Comparison of ENCODE assay signal across 13 mouse cellular contexts in the genomic region with DNA sequence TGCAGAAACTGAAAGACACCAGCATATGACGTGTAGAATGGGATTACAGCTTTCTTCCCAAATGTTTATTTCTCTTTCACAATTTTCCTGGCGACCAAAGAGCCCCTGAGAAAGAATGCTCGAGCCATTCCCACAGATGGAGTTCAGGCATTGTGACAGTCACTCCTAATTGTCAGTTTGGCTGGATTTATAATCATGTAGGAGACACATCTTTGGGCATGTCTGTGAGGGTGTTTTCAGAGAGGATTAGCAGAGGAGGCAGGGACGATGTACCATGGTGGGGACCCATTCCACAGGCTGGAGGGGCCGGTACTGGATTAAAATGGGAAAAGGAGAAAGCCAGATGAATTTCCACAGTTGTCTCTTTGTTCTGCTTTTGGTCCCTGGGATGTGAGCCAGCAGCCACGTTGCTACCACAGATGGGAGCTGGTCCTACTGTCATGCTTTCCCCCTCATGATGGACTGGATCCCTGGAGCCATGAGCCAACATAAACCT.
A peak's percentile ranks its signal among the peaks of the same experiment; 100 is the strongest.
DNase-seq lines count a peak whose midpoint lies in the region; TF ChIP-seq lines count a peak whose summit lies in the region.
"Had no signal": no experiment of that assay in that cellular context is flagged by ENCODE, and none has a peak within 500 bp of the region (broad histone marks: within the 10 kb centered on the region; RNA-seq: fewer than 3 reads in every experiment).

No protein-coding gene starts in this region.

- no peaks in the 10 kb centered on the region for H3K27me3 ChIP-seq in heart, embryonic 10.5 days (ENCODE audit: insufficient read depth, poor library complexity, severe bottlenecking)
- H3K27me3 ChIP-seq: embryonic facial prominence, embryonic 12.5 days; kidney, embryonic 15.5 days; lung, embryonic 15.5 days had no signal

- DNase-seq in heart, adult 18-20 months: peak; percentile 53 to 64
- no peak for DNase-seq in heart, embryonic 10.5 days (ENCODE audit: low spot score)
- peak; percentile 73 for DNase-seq in NIH3T3 (ENCODE audit: low read depth)
- peak in 1 of 2 experiments; percentile 22 for DNase-seq in layer of hippocampus, adult 2 months (ENCODE audit: low spot score in 2 of 2)
- DNase-seq in embryo, embryonic 11 days: no peak
- no peak for DNase-seq in B cell, adult 2 months
- DNase-seq in kidney, postnatal 10 days: no peak
- DNase-seq: adrenal gland, postnatal 10 days had no signal

- H3K4me3 ChIP-seq in heart, embryonic 10.5 days: no peak overlapping the region
- H3K4me3 ChIP-seq in brown adipose tissue, adult 24 weeks (ENCODE audit: insufficient read depth, low read depth, low read length): no peak overlapping the region
- no peak overlapping the region for H3K4me3 ChIP-seq in layer of hippocampus, adult 2 months
- H3K4me3 ChIP-seq: embryonic facial prominence, embryonic 12.5 days; kidney, embryonic 15.5 days; lung, embryonic 15.5 days had no signal

- no peaks in the 10 kb centered on the region for H3K36me3 ChIP-seq in heart, embryonic 10.5 days
- H3K36me3 ChIP-seq: embryonic facial prominence, embryonic 12.5 days; G1E; kidney, embryonic 15.5 days; lung, embryonic 15.5 days had no signal

- no peaks in the 10 kb centered on the region for H3K9me3 ChIP-seq in heart, embryonic 10.5 days
- H3K9me3 ChIP-seq: embryonic facial prominence, embryonic 12.5 days; G1E; kidney, embryonic 15.5 days; lung, embryonic 15.5 days had no signal

- WGBS in heart, embryonic 10.5 days: 78% methylated on average over 6 of the region's 6 CpGs

- no peak for TF ChIP-seq CTCF in layer of hippocampus, adult 2 months (conservative IDR thresholded peaks at IDR 0.05)

- H3K4me1 ChIP-seq in heart, embryonic 10.5 days: peaks cover 25% of the 10 kb centered on the region
- H3K4me1 ChIP-seq in brown adipose tissue, adult 24 weeks (ENCODE audit: control insufficient read depth, insufficient read depth, insufficient read length, low read length): peaks cover 11% of the 10 kb centered on the region; the same call in 1 of the 2 replicates

- no peak overlapping the region for H3K27ac ChIP-seq in heart, embryonic 10.5 days
- peak overlapping the region; percentile 35 for H3K27ac ChIP-seq in brown adipose tissue, adult 24 weeks (replicated peaks; ENCODE audit: low read depth, low read length)
- H3K27ac ChIP-seq in layer of hippocampus, adult 2 months: peak overlapping the region; percentile 41; the same call in 1 of the 2 replicates
- H3K27ac ChIP-seq: embryonic facial prominence, embryonic 12.5 days; kidney, embryonic 15.5 days; lung, embryonic 15.5 days had no signal

Comparison
In these comparisons a context has a peak if more than half of its experiments do, and no peak if none do; other contexts are left out.
1. DNase-seq: peak in heart, adult 18-20 months (2 of 2) and NIH3T3 (single experiment); none in heart, embryonic 10.5 days (single experiment), embryo, embryonic 11 days (single experiment), B cell, adult 2 months (0 of 2) and kidney, postnatal 10 days (single experiment).